Mouse (Mus musculus) forebrain, embryonic 16.5 days (tissue): ENCODE measurements at regions not wholly inside any gene's neighbourhood (a gene's known extent, or its start where the extent isn't known, plus 50 kb on each side); places are given as distances from the start of the nearest gene placed in this dataset.

Source experiments
- ATAC-seq: fragments of 200-750 bp; cut with Nextera tagmentation; 2 replicates; pipeline ENCODE4 v1.8.0; 2017; ENCODE audit warnings: mild to moderate bottlenecking, moderate library complexity
- H3K27ac ChIP-seq: fragments of 300-500 bp; sonication (generic); 2 replicates; pipeline ENCODE4 v1.5.1; 2014; ENCODE audit warnings: low read length, control low read depth
- H3K27me3 ChIP-seq: fragments of 300-500 bp; sonication (generic); replicated peaks from 2 replicates; pipeline ENCODE4 v1.6.1; 2014; ENCODE audit warnings: low read length; ENCODE audit not compliant: control insufficient read depth, insufficient read depth
- H3K36me3 ChIP-seq: fragments of 300-500 bp; sonication (generic); 2 replicates; pipeline ENCODE4 v1.6.1; 2014; ENCODE audit not compliant: control insufficient read depth, insufficient read depth
- H3K4me1 ChIP-seq: fragments of 300-500 bp; sonication (generic); replicated peaks from 2 replicates; pipeline ENCODE4 v1.6.1; 2014; ENCODE audit warnings: low read length; ENCODE audit not compliant: control insufficient read depth, insufficient read depth
- H3K4me2 ChIP-seq: fragments of 300-500 bp; sonication (generic); 2 replicates; pipeline ENCODE4 v1.6.1; 2014; ENCODE audit warnings: mild to moderate bottlenecking, low read length, control low read depth
- H3K4me3 ChIP-seq: fragments of 300-500 bp; sonication (generic); replicated peaks from 2 replicates; pipeline ENCODE4 v1.5.1; 2014; ENCODE audit warnings: mild to moderate bottlenecking, low read length, control low read depth
- H3K9ac ChIP-seq: fragments of 300-500 bp; sonication (generic); replicated peaks from 2 replicates; pipeline ENCODE4 v1.6.1; 2014; ENCODE audit warnings: low read depth, low read length, control low read depth
- H3K9me3 ChIP-seq: fragments of 300-500 bp; sonication (generic); 2 replicates; pipeline ENCODE4 v1.6.1; 2016; ENCODE audit warnings: low read length; ENCODE audit not compliant: control insufficient read depth
- WGBS: fragments of 180-500 bp; shearing (Covaris S2); extraction: QIAGEN DNeasy Blood & Tissue Kit; methylation state at CpG from one replicate; pipeline ENCODE4 v1.1.7; 2014; 5-methylcytosine and 5-hydroxymethylcytosine counted together

DNA sequence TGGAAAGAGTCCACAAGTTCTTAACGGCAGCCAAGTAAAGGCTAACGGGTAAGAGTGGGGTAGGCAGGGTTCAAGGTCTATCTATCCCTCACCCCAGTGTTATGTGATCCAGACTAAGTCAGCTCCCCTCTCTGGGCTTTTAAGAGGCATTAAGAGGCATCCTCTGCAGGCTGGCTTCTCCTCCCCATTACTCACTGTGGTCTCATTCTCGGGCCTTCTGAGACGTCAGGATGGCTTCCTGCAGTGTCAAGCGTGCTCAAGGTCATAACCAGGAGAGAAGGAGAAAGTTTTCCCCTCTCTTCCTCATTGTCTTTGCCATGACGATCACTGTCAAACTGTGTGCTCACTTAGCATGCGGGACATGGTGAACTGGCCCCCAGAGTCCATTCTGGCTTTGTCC lies 52.5 kb upstream of the Adrb1 start:
- 80% methylated on average over 7 of the region's 7 CpGs for WGBS
- Histone ChIP-seq H3K9me3 (no peaks in the 10 kb centered on the region), H3K27me3 (no peaks in the 10 kb centered on the region)

More for the DNA sequence above, 52.5 kb upstream of the Adrb1 start:
- ATAC-seq = no peak
- Histone ChIP-seq H3K4me1 (peaks cover 3% of the 10 kb centered on the region; the same call in 1 of the 2 replicates), H3K4me2 (no peak overlapping the region), H3K9ac (no peak overlapping the region), H3K4me3 (no peak overlapping the region), H3K27ac (no peak overlapping the region), H3K36me3 (no peaks in the 10 kb centered on the region)
